Mouse (Mus musculus) bone marrow, adult 2 months (tissue): ENCODE results near the gene 4930442H23Rik. TPM values are rescaled to one million over a fixed set of nuclear protein-coding genes. Genes with fewer than 3 reads are reported as not detected.
A peak's percentile ranks its signal among the peaks of the same experiment; 100 is the strongest.

Experiments used
- H3K27ac ChIP-seq: fragments of 200-500 bp; 2 replicates; pipeline ENCODE4 v1.5.1; 2012; ENCODE audit warnings: low read depth, mild to moderate bottlenecking, control low read depth, inconsistent platforms, low read length; ENCODE audit not compliant: control insufficient read depth, poor library complexity, insufficient read depth
- H3K4me1 ChIP-seq: fragments of 200-500 bp; 2 replicates; pipeline ENCODE4 v1.6.1; 2011; ENCODE audit warnings: low read length; ENCODE audit not compliant: control insufficient read depth, insufficient read depth
- H3K4me3 ChIP-seq: fragments of 200-500 bp; replicated peaks from 2 replicates; pipeline ENCODE3; 2011; ENCODE audit warnings: mild to moderate bottlenecking, low read depth, low read length, control low read depth; ENCODE audit not compliant: control insufficient read depth
- CTCF ChIP-seq: fragments of 200-500 bp; IDR thresholded peaks from 2 replicates; pipeline ENCODE4 v1.5.1; 2011; ENCODE audit warnings: low read length, control low read depth; ENCODE audit not compliant: control insufficient read depth, insufficient read depth
- POLR2A ChIP-seq: fragments of 200-500 bp; IDR thresholded peaks from 2 replicates; pipeline ENCODE4 v1.6.1; 2011; ENCODE audit warnings: low read depth, mild to moderate bottlenecking, control low read depth, low read length, borderline replicate concordance; ENCODE audit not compliant: control insufficient read depth
- WGBS: fragments of 180-500 bp; shearing (Covaris S2); methylation state at CpG from one replicate; pipeline ENCODE4 v1.1.7; 2018; 5-methylcytosine and 5-hydroxymethylcytosine counted together
- polyA plus RNA-seq: library from polyadenylated mRNA; stranded (reverse); fragments of >200 nt; gene quantifications from 2 replicates; pipeline ENCODE4 v1.2.4, GENCODE M21; 2011; ENCODE audit warnings: low replicate concordance; ENCODE audit not compliant: missing spikeins, insufficient read depth, insufficient read length

The 4930442H23Rik gene
- polyA plus RNA-seq, 1 experiment = not detected

DNA sequence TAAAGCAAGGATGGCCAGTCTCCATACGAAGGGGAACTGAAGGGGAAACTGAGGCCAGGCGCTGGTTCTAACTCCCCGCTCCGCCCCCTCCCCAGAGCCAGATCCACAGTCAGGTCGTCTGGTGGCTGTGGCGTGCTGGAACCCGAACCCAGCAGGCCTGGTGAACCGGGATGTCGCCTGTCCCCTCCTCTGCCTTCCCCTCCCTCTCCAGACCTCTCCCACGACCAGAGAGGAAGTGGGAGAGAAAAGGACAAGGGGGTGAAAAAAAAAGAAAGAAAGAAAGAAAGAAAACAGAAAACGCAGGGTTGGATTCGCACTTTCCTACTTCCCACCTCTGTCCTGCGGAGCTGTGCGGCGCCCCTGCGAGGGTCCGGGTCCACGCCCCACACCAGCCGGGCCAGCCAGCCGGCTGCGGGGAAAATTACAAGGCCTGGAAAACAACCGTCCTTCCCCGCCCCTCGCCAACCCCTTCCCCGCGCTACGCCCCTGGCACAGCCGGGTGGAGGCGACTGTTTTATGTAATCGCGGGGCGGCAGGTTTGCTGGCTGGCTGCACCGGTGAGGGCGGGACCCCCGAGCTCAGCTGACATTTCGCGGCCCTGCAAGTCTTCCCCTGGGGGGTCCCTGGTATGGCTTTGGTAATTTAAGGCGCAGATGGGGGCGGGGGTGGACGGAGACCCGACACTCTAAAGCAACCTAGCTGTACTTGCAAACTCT, 48.5 kb downstream of the 4930442H23Rik start, which contains the start of gene Zbtb7a:
Zbtb7a (plus strand) TSS at position 255 of the 716 bp plus-strand sequence.
- Histone ChIP-seq H3K4me1 (peaks cover 9% of the 10 kb centered on the region), H3K4me3 (peak within 1 kb of the TSS; percentile 83), H3K27ac (peak within 1 kb of the TSS; percentile 99)
- TF ChIP-seq POLR2A (peak; percentile 47; the same call in 1 of the 2 replicates), CTCF (no peak)
- WGBS = 1% methylated on average over 41 of the region's 41 CpGs

DNA sequence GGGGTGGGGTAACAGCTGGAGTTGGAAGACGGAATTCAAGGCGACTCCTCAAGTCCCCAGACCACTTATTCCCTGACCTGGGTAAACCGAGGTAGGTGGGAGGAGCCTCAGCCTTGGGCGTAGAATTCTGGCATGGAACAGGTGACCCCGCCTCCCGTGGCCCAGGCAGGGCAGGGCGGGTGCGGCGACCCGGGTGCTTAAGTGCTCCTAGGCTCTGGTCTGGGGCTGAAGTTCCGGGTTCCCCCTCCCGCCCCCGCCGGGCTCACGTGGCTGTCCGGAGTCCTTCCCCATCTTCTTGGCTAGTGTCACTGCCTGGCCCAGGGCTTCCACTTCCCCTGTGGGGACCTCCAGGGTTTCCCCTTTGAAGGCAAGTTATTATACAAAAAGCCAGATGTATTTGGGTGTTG, 49.5 kb downstream of the 4930442H23Rik start:
- peak overlapping the region; percentile 99 for H3K27ac ChIP-seq
- peaks cover 7% of the 10 kb centered on the region for H3K4me1 ChIP-seq
- WGBS = under 1% methylated on average over 16 of the region's 16 CpGs
- TF ChIP-seq POLR2A (peak; percentile 72; the same call in 1 of the 2 replicates), CTCF (no peak)
- peak overlapping the region; percentile 59 for H3K4me3 ChIP-seq

Other genes starting within 250 kb of the 4930442H23Rik start
- not detected in 2 replicates for gene Gng7, start 168.9 kb downstream of the 4930442H23Rik start, polyA plus RNA-seq
- not detected in 2 replicates for gene Diras1, start 158.2 kb downstream of the 4930442H23Rik start, polyA plus RNA-seq
- gene Slc39a3, start 146.4 kb downstream of the 4930442H23Rik start, polyA plus RNA-seq = 3.7 and 3.9 TPM in 2 replicates
- 26.2 and 52.3 TPM in 2 replicates for gene Sgta, start 123.7 kb downstream of the 4930442H23Rik start, polyA plus RNA-seq
- 10.3 and 16.7 TPM in 2 replicates for gene Thop1, start 113.8 kb downstream of the 4930442H23Rik start, polyA plus RNA-seq
- 0.87 TPM in 1 of 2 replicates, not detected in the other for gene Creb3l3, start 85.0 kb downstream of the 4930442H23Rik start, polyA plus RNA-seq
- 57.6 and 108 TPM in 2 replicates for gene Map2k2, start 77.9 kb downstream of the 4930442H23Rik start, polyA plus RNA-seq
- gene Zbtb7a, start 48.6 kb downstream of the 4930442H23Rik start, polyA plus RNA-seq = 28.2 and 31.0 TPM in 2 replicates
- gene Pias4, start 15.9 kb downstream of the 4930442H23Rik start, polyA plus RNA-seq = 11.1 and 29.0 TPM in 2 replicates
- gene Eef2, start 7.2 kb downstream of the 4930442H23Rik start, polyA plus RNA-seq = 347 and 468 TPM in 2 replicates
- gene Dapk3, start 844 bp downstream of the 4930442H23Rik start, polyA plus RNA-seq = 7.2 and 23.2 TPM in 2 replicates
- not detected in 2 replicates for gene Nmrk2, start 18.2 kb upstream of the 4930442H23Rik start, polyA plus RNA-seq
- gene Atcay, start 47.0 kb upstream of the 4930442H23Rik start, polyA plus RNA-seq = not detected in 2 replicates
- gene Zfr2, start 49.3 kb upstream of the 4930442H23Rik start, polyA plus RNA-seq = 0.32 and 2.5 TPM in 2 replicates
- 11.9 and 18.9 TPM in 2 replicates for gene Matk, start 69.1 kb upstream of the 4930442H23Rik start, polyA plus RNA-seq
- gene Mrpl54, start 83.1 kb upstream of the 4930442H23Rik start, polyA plus RNA-seq = 34.4 and 75.4 TPM in 2 replicates
- gene Apba3, start 83.1 kb upstream of the 4930442H23Rik start, polyA plus RNA-seq = 14.6 and 32.8 TPM in 2 replicates
- 3.0 and 3.4 TPM in 2 replicates for gene Tjp3, start 107.7 kb upstream of the 4930442H23Rik start, polyA plus RNA-seq
- gene Pip5k1c, start 109.1 kb upstream of the 4930442H23Rik start, polyA plus RNA-seq = 31.2 and 62.2 TPM in 2 replicates
- gene Cactin, start 137.3 kb upstream of the 4930442H23Rik start, polyA plus RNA-seq = 24.0 and 36.6 TPM in 2 replicates
- 3.3 and 7.9 TPM in 2 replicates for gene Tbxa2r, start 144.9 kb upstream of the 4930442H23Rik start, polyA plus RNA-seq
- not detected in 2 replicates for gene Gipc3, start 159.4 kb upstream of the 4930442H23Rik start, polyA plus RNA-seq
- 56.9 and 60.7 TPM in 2 replicates for gene Hmg20b, start 166.6 kb upstream of the 4930442H23Rik start, polyA plus RNA-seq
- 11.0 and 14.3 TPM in 2 replicates for gene Mfsd12, start 173.6 kb upstream of the 4930442H23Rik start, polyA plus RNA-seq
- gene 4930404N11Rik, start 182.0 kb upstream of the 4930442H23Rik start, polyA plus RNA-seq = 4.5 and 12.3 TPM in 2 replicates
- 126 and 131 TPM in 2 replicates for gene Fzr1, start 194.7 kb upstream of the 4930442H23Rik start, polyA plus RNA-seq
- 14.6 and 23.0 TPM in 2 replicates for gene Dohh, start 200.6 kb upstream of the 4930442H23Rik start, polyA plus RNA-seq
- 3.4 and 4.3 TPM in 2 replicates for gene Gm48551, start 200.6 kb upstream of the 4930442H23Rik start, polyA plus RNA-seq
- not detected in 2 replicates for gene Gm48552, start 205.2 kb upstream of the 4930442H23Rik start, polyA plus RNA-seq
- gene Smim24, start 209.2 kb upstream of the 4930442H23Rik start, polyA plus RNA-seq = 7.9 and 18.0 TPM in 2 replicates